Mouse (Mus musculus) kidney, embryonic 14.5 days (tissue): ENCODE data around the gene Tbc1d15. TPM values are rescaled to one million over a fixed set of nuclear protein-coding genes. Genes with fewer than 3 reads are reported as not detected.

Experiments used
- ATAC-seq: fragments of 200-750 bp; cut with Nextera tagmentation; 2 replicates; pipeline ENCODE4 v1.8.0; 2017; ENCODE audit warnings: moderate number of reproducible peaks, mild to moderate bottlenecking, moderate TSS enrichment, moderate library complexity; ENCODE audit not compliant: low FRiP score, low TSS enrichment
- H3K27ac ChIP-seq: fragments of 300-500 bp; sonication (generic); 2 replicates; pipeline ENCODE4 v1.5.1; 2014; ENCODE audit warnings: low read depth, mild to moderate bottlenecking, low read length, moderate library complexity, mixed read lengths
- H3K27me3 ChIP-seq: fragments of 300-500 bp; sonication (generic); 2 replicates; pipeline ENCODE4 v1.6.1; 2014; ENCODE audit warnings: mild to moderate bottlenecking, low read length; ENCODE audit not compliant: control insufficient read depth, insufficient read depth
- H3K36me3 ChIP-seq: fragments of 300-500 bp; sonication (generic); 2 replicates; pipeline ENCODE4 v1.6.1; 2014; ENCODE audit warnings: low read length, mixed read lengths; ENCODE audit not compliant: control insufficient read depth, insufficient read depth
- H3K4me1 ChIP-seq: fragments of 300-500 bp; sonication (generic); 2 replicates; pipeline ENCODE4 v1.6.1; 2014; ENCODE audit warnings: low read length, mixed read lengths; ENCODE audit not compliant: control insufficient read depth, insufficient read depth
- H3K4me2 ChIP-seq: fragments of 300-500 bp; sonication (generic); replicated peaks from 2 replicates; pipeline ENCODE4 v1.6.1; 2014; ENCODE audit warnings: low read depth, mild to moderate bottlenecking, low read length
- H3K4me3 ChIP-seq: fragments of 300-500 bp; sonication (generic); 2 replicates; pipeline ENCODE4 v1.5.1; 2014; ENCODE audit warnings: mild to moderate bottlenecking, low read length
- H3K9ac ChIP-seq: fragments of 300-500 bp; sonication (generic); 2 replicates; pipeline ENCODE4 v1.6.1; 2014; ENCODE audit warnings: low read depth, mild to moderate bottlenecking, low read length, moderate library complexity
- H3K9me3 ChIP-seq: fragments of 300-500 bp; sonication (generic); 2 replicates; pipeline ENCODE4 v1.6.1; 2016; ENCODE audit warnings: low read length; ENCODE audit not compliant: control insufficient read depth
- WGBS: fragments of 180-500 bp; shearing (Covaris S2); extraction: QIAGEN DNeasy Blood & Tissue Kit; methylation state at CpG from one replicate; pipeline ENCODE4 v1.1.7; 2014; 5-methylcytosine and 5-hydroxymethylcytosine counted together
- polyA plus RNA-seq: library from polyadenylated mRNA; unstranded; fragments of >200 nt; fragmentation: Nextera tagmentation; extraction: Ambion mirVana; gene quantifications from 2 replicates; pipeline ENCODE4 v1.2.1, GENCODE M21; 2014

The Tbc1d15 gene
- polyA plus RNA-seq = 37.4 and 67.5 TPM in 2 replicates

DNA sequence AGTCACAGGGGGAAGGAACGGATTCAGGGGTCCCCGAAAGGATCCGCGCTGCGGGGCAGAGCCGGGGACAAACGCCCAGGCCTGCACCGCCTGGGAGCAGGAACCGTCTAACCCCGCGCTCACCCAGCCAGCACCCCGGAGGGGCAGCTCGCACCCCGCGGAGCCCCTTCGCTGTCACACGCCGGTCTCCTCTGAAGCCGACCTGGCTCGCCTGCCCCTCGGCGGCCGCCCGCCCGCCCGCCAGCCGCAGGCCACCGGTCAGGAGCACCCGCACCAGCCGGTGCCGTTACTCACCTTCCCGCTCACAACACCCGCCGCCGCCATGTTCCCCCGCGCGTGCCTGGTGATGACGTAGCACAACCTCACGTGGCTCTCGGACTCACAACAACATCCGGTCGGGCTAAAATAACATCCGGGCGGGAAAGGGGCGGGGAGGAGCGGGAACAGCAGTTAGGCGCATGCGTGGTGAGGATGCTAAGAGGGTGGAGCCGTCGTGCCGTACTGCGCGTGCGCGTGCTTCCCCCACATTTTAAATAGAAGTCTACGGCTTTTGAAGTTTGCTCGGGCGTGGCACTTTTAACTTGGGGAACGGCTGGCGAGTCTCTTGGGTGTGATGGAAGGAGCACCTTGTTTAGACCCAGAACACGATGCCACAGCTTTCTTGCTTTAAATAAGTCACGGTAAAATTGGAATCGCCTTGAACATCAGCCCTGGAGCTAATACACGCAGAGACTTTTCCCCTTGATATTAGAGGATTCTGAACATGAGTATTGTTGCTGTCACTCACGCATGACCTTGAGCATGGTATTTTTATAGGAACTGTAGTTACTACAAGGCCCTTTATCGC is at the start of gene Tbc1d15:
Gene Tbc1d15 (minus strand): TSS at position 380 of the 847 bp plus-strand sequence.
- Histone ChIP-seq H3K9me3 (no peaks in the 10 kb centered on the region), H3K9ac (peak within 1 kb of the TSS; percentile 87), H3K4me3 (peak within 1 kb of the TSS; percentile 93), H3K4me2 (peak within 1 kb of the TSS; percentile 68), H3K27ac (peak within 1 kb of the TSS; percentile 69; the same call in 1 of the 2 replicates), H3K36me3 (no peaks in the 10 kb centered on the region), H3K27me3 (no peaks in the 10 kb centered on the region), H3K4me1 (peaks cover 13% of the 10 kb centered on the region; the same call in 1 of the 2 replicates)
- ATAC-seq = peak; percentile 97
- under 1% methylated on average over 57 of the region's 67 CpGs for WGBS

DNA sequence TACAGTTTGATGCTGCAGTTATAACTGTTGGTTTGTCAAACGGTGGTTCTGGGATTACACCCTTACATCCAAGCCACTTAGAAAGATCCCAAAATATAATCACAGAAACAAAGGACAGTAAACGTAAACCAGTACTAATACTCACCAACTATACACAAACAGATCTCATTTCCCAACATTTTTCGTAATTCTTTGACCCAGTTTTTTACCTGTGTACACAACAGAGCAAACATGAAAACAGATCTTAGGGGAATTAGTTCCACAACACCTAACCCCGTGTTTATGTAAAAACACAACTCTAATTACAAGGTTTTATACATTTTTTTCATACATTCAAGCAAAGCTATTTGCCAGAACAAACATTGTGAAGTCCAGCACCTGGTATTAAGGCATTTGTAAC is 47.4 kb upstream of the Tbc1d15 start:
- H3K4me1 ChIP-seq = no peaks in the 10 kb centered on the region
- WGBS = 89% methylated on average over 4 of the region's 4 CpGs
- no peak overlapping the region for H3K27ac ChIP-seq
- H3K9me3 ChIP-seq = no peaks in the 10 kb centered on the region
- H3K9ac ChIP-seq = no peak overlapping the region
- H3K4me3 ChIP-seq = no peak overlapping the region
- no peaks in the 10 kb centered on the region for H3K27me3 ChIP-seq
- no peak overlapping the region for H3K4me2 ChIP-seq
- peaks cover 48% of the 10 kb centered on the region for H3K36me3 ChIP-seq
- ATAC-seq = no peak

DNA sequence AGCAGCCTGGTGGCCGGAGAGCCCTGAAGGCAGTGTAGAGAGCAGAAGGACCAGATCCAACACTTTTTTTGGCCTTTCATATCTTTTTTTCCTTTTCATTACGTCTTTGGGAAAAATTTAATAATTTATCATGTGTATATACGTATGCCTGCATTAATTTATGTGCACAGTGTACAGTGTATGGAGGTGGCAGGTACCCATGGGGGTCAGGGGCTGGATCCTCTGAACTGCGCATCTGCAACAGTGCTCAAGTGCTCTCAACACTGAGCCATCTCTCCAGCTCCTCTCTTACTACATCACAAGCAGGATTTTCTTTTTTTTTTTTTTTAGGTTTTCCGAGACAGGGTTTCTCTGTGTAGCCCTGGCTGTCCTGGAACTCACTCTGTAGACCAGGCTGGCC is 46.3 kb upstream of the Tbc1d15 start:
- no peaks in the 10 kb centered on the region for H3K9me3 ChIP-seq
- no peak overlapping the region for H3K27ac ChIP-seq
- no peak overlapping the region for H3K4me2 ChIP-seq
- no peak overlapping the region for H3K4me3 ChIP-seq
- H3K9ac ChIP-seq = no peak overlapping the region
- ATAC-seq = no peak
- no peaks in the 10 kb centered on the region for H3K4me1 ChIP-seq
- H3K36me3 ChIP-seq = peaks cover 58% of the 10 kb centered on the region
- no peaks in the 10 kb centered on the region for H3K27me3 ChIP-seq
- 86% methylated on average over 5 of the region's 5 CpGs for WGBS

DNA sequence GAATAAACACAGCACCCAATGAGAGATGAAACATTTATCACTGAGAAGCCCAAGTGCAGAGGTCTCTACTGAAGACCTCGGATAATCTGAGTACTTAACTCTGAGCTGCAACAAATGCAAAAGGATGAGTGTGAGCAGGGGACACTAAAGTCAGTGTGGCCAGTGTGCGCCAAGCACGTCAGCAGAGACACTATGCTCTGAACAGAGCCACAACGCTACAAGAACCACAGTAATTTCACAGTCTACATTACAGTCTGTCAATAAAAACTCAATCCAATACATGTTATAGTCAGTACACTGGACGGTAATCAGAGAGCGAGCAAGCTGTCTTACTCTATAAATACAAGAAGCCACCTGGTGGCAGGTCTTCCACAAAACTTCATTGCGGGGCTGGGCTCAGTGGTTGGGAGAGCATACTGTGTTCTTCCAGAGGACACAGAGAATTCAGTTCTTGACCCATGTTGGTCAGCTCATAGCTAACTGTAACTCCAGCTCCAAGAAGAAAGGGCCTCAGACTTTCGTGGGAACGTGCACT is 45.2 kb upstream of the Tbc1d15 start:
- no peak overlapping the region for H3K4me2 ChIP-seq
- peak; percentile 52; the same call in 1 of the 2 replicates for ATAC-seq
- no peaks in the 10 kb centered on the region for H3K4me1 ChIP-seq
- WGBS = 81% methylated on average over 9 of the region's 9 CpGs
- no peak overlapping the region for H3K27ac ChIP-seq
- no peaks in the 10 kb centered on the region for H3K9me3 ChIP-seq
- peaks cover 60% of the 10 kb centered on the region for H3K36me3 ChIP-seq
- H3K27me3 ChIP-seq = no peaks in the 10 kb centered on the region
- H3K4me3 ChIP-seq = no peak overlapping the region
- H3K9ac ChIP-seq = no peak overlapping the region

DNA sequence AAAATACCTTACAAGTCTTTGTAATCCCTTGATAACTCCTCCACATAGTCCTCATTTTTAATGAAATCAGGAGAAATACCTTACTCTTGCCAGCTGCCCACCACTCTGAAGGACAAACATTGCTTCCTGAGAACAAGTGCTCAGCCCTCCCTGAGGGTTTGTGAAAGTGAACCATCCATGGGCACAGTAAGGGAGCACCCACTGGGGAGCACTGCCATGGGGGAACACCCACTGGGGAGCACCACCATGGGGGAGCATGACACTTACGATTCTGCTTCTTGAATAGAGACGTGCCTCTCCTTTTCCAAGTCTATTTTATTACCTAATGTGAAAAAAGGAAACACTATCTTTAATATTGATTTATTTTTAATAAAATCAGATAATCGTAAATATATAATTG is 43.9 kb upstream of the Tbc1d15 start:
- H3K4me2 ChIP-seq = no peak overlapping the region
- H3K36me3 ChIP-seq = peaks cover 55% of the 10 kb centered on the region
- H3K4me3 ChIP-seq = no peak overlapping the region
- H3K27ac ChIP-seq = no peak overlapping the region
- no peaks in the 10 kb centered on the region for H3K27me3 ChIP-seq
- no peaks in the 10 kb centered on the region for H3K4me1 ChIP-seq
- no peak overlapping the region for H3K9ac ChIP-seq
- 89% methylated on average over 3 of the region's 3 CpGs for WGBS
- no peak for ATAC-seq
- H3K9me3 ChIP-seq = no peaks in the 10 kb centered on the region

DNA sequence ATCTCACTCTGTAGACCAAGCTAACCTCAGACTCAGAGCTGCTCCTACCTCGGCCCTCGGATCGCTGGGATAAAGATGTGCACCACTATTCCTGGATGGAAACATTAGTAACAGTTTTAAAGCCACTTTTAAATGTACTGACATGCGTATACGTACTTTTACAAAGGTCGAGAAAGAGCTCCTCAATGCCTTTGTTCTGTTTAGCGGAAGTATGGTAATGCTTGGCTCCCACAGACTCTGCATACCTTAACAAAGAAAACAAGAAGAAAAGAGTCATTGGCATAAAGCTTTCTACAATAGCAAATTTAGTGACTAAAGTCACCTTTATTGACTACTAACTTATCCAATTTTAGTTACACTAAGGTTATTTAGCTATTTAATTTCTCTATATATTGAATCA is 43.4 kb upstream of the Tbc1d15 start:
- 94% methylated on average over 7 of the region's 7 CpGs for WGBS
- H3K27ac ChIP-seq = no peak overlapping the region
- H3K4me3 ChIP-seq = no peak overlapping the region
- H3K9ac ChIP-seq = no peak overlapping the region
- H3K36me3 ChIP-seq = peaks cover 57% of the 10 kb centered on the region
- no peak for ATAC-seq
- H3K4me2 ChIP-seq = no peak overlapping the region
- H3K27me3 ChIP-seq = no peaks in the 10 kb centered on the region
- H3K4me1 ChIP-seq = no peaks in the 10 kb centered on the region
- H3K9me3 ChIP-seq = no peaks in the 10 kb centered on the region

DNA sequence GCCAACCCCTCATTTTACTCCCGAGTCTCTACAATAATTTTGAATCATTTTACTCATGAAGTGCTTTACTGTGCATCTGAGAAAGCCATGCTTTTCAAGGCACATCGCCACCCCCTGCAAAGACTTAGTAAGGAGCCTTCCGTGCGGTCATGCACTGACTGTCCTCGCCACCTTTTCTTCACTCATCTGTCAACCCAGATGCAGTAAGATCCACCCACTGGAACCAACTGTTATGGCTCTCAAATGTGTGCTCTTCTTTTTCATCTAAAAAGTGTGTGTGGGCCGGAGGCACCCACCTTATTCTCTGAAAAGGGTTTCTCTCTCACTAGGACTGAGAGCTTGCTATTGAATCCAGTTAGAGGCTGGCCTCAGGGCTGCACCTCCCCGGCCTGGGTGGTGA is 42.7 kb upstream of the Tbc1d15 start:
- H3K4me3 ChIP-seq = no peak overlapping the region
- no peak for ATAC-seq
- H3K9me3 ChIP-seq = no peaks in the 10 kb centered on the region
- no peak overlapping the region for H3K4me2 ChIP-seq
- 88% methylated on average over 7 of the region's 7 CpGs for WGBS
- no peak overlapping the region for H3K9ac ChIP-seq
- peaks cover 58% of the 10 kb centered on the region for H3K36me3 ChIP-seq
- no peak overlapping the region for H3K27ac ChIP-seq
- H3K27me3 ChIP-seq = no peaks in the 10 kb centered on the region
- H3K4me1 ChIP-seq = no peaks in the 10 kb centered on the region

DNA sequence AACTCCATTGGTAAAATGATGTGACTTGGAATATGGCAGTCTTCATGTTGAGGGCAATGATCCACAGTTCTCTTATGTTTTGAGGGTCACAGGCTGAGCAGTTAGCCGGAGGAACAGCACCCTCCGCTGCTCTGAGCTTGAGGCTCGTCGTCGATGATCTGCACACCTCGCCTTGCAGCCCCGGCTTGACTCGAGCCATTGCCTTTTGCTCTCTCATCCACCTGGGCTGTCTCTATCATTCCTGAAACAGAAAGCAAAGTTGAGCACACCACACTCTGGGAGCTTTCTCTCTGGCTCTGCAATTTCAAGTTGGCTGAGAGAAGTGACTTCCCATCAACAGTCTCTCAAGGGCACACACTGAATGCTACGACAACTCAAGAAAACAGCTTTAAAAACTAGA is 39.4 kb upstream of the Tbc1d15 start:
- H3K4me3 ChIP-seq = no peak overlapping the region
- peaks cover 65% of the 10 kb centered on the region for H3K36me3 ChIP-seq
- H3K4me1 ChIP-seq = no peaks in the 10 kb centered on the region
- H3K27ac ChIP-seq = no peak overlapping the region
- no peak for ATAC-seq
- H3K9ac ChIP-seq = no peak overlapping the region
- H3K9me3 ChIP-seq = no peaks in the 10 kb centered on the region
- no peaks in the 10 kb centered on the region for H3K27me3 ChIP-seq
- WGBS = 95% methylated on average over 9 of the region's 9 CpGs
- no peak overlapping the region for H3K4me2 ChIP-seq

DNA sequence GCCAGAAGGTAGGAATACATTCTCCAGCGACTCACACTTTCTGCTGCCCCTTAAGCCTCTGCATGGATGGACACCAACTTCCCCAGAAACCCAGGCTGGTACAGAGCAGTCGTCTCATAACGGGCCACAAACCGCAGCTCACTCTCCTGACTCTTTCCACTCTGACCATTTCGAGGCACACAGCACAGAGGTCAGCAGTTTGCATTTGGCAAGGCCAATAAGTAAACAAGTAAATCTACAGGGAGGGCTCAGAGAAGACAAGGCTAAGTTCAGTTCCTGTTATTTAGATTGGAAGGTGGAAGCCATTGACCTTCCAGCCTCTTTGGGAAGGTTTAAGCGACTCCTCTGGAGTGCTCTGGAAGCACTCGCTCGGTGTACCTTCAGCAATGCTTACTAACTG is 37.6 kb upstream of the Tbc1d15 start:
- ATAC-seq = no peak
- no peak overlapping the region for H3K27ac ChIP-seq
- no peak overlapping the region for H3K4me2 ChIP-seq
- H3K9me3 ChIP-seq = no peaks in the 10 kb centered on the region
- peaks cover 52% of the 10 kb centered on the region for H3K36me3 ChIP-seq
- H3K4me1 ChIP-seq = no peaks in the 10 kb centered on the region
- H3K4me3 ChIP-seq = no peak overlapping the region
- H3K9ac ChIP-seq = no peak overlapping the region
- WGBS = 82% methylated on average over 8 of the region's 8 CpGs
- H3K27me3 ChIP-seq = no peaks in the 10 kb centered on the region
